Mouse (Mus musculus): ENCODE data around the gene Rasgrf2. TPM values are rescaled to one million over a fixed set of nuclear protein-coding genes. Genes with fewer than 3 reads are reported as not detected.

Rasgrf2 gene
- polyA plus RNA-seq, 1 experiment from 2014 or later, result 0.88 TPM

GRCm38 (mm10) chr13:92098484-92098883 is 33.0 kb downstream of the Rasgrf2 start:
- Histone ChIP-seq H3K9ac (no peak overlapping the region), H3K4me1 (no peaks in the 10 kb centered on the region), H3K36me3 (no peaks in the 10 kb centered on the region), H3K9me3 (replicated peaks) (no peaks in the 10 kb centered on the region), H3K27ac (no peak overlapping the region), H3K27me3 (no peaks in the 10 kb centered on the region), H3K4me2 (replicated peaks) (no peak overlapping the region), H3K4me3 (no peak overlapping the region)
- no peak for ATAC-seq (ENCODE audit: low FRiP score)
- WGBS, result 80% methylated on average over 7 of the region's 7 CpGs

- 0 out of 2 replicates have a peak, but pooled peaks cover 4% of the 10 kb centered on the region for H3K9me3 ChIP-seq (replicated peaks)
Measured at GRCm38 (mm10) chr13:92095131-92096090, 36.0 kb downstream of the Rasgrf2 start.

GRCm38 (mm10) chr13:92093712-92094290 is 37.7 kb downstream of the Rasgrf2 start:
- no peak overlapping the region for H3K4me3 ChIP-seq
- no peak overlapping the region for H3K27ac ChIP-seq
- 85% methylated on average over 6 of the region's 6 CpGs for WGBS
- H3K36me3 ChIP-seq, result no peaks in the 10 kb centered on the region
- H3K9ac ChIP-seq, result no peak overlapping the region
- no peak overlapping the region for H3K4me2 ChIP-seq (replicated peaks)
- no peak for ATAC-seq (ENCODE audit: low FRiP score)
- no peaks in the 10 kb centered on the region for H3K4me1 ChIP-seq
- no peaks in the 10 kb centered on the region for H3K27me3 ChIP-seq
- H3K9me3 ChIP-seq (replicated peaks), result 0 out of 2 replicates have a peak, but pooled peaks cover 4% of the 10 kb centered on the region

More at GRCm38 (mm10) chr13:92095131-92096090, 36.0 kb downstream of the Rasgrf2 start:
- Histone ChIP-seq H3K4me1 (no peaks in the 10 kb centered on the region), H3K27me3 (no peaks in the 10 kb centered on the region), H3K9ac (no peak overlapping the region), H3K27ac (no peak overlapping the region), H3K36me3 (no peaks in the 10 kb centered on the region), H3K4me3 (no peak overlapping the region), H3K4me2 (replicated peaks) (no peak overlapping the region)
- WGBS, result 67% methylated on average over 12 of the region's 12 CpGs
- no peak for ATAC-seq (ENCODE audit: low FRiP score)

DNA sequence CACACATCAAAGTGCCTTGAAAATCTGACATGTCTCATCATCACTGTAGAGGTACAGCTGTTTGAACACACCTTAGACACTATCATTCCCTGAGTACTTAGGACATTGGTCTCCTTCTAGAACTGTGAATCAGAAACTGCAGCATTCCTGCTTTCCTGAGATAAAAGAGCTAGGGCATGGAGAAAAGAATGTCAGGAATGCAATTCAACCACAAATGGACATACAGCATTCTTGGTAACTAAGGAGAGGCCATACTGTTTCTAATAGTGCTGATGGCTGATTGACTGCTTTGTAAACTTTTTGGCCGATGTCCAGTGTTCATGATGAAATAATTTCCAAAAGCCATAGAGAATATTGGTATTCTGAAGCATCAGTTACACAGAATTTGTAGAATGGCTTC is 58.3 kb downstream of the Rasgrf2 start:
- Histone ChIP-seq H3K4me1 (no peaks in the 10 kb centered on the region), H3K27ac (no peak overlapping the region), H3K9me3 (replicated peaks) (no peaks in the 10 kb centered on the region), H3K4me3 (no peak overlapping the region), H3K4me2 (replicated peaks) (no peak overlapping the region), H3K9ac (no peak overlapping the region), H3K36me3 (no peaks in the 10 kb centered on the region), H3K27me3 (no peaks in the 10 kb centered on the region)
- ATAC-seq (ENCODE audit: low FRiP score), result no peak
- 70% methylated on average over 1 of the region's 1 CpGs for WGBS

GRCm38 (mm10) chr13:92068651-92069050 is 62.8 kb downstream of the Rasgrf2 start:
- Histone ChIP-seq H3K27ac (no peak overlapping the region), H3K4me2 (replicated peaks) (no peak overlapping the region), H3K4me1 (no peaks in the 10 kb centered on the region), H3K9me3 (replicated peaks) (no peaks in the 10 kb centered on the region), H3K27me3 (no peaks in the 10 kb centered on the region), H3K36me3 (no peaks in the 10 kb centered on the region), H3K9ac (no peak overlapping the region), H3K4me3 (no peak overlapping the region)
- no peak for ATAC-seq (ENCODE audit: low FRiP score)

DNA sequence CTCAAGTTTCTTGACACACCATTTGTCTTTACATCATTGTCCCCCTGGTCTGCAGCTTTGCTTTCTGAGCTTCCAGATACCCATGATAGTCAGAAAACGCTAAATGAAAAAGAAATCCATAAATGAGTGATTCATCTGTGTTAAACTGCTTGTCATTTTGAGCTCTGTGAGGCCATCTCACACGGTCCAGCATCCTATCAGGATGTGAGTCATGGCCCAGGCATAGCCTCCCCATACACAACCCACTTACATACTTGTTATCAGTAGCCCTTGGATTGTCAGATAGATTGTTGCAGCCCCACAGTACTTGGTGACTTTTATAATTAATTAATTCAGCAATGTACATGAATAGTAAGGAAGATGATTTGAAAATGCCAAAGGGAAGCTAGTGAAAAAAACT is 63.6 kb downstream of the Rasgrf2 start:
- no peak overlapping the region for H3K9ac ChIP-seq
- no peak for ATAC-seq (ENCODE audit: low FRiP score)
- H3K27me3 ChIP-seq, result no peaks in the 10 kb centered on the region
- WGBS, result 79% methylated on average over 2 of the region's 2 CpGs
- no peak overlapping the region for H3K27ac ChIP-seq
- no peaks in the 10 kb centered on the region for H3K9me3 ChIP-seq (replicated peaks)
- no peak overlapping the region for H3K4me2 ChIP-seq (replicated peaks)
- H3K4me3 ChIP-seq, result no peak overlapping the region
- H3K4me1 ChIP-seq, result no peaks in the 10 kb centered on the region
- H3K36me3 ChIP-seq, result no peaks in the 10 kb centered on the region

- Histone ChIP-seq H3K4me2 (replicated peaks) (no peak overlapping the region), H3K27me3 (no peaks in the 10 kb centered on the region), H3K9ac (no peak overlapping the region), H3K27ac (no peak overlapping the region), H3K36me3 (no peaks in the 10 kb centered on the region), H3K4me3 (no peak overlapping the region), H3K9me3 (replicated peaks) (no peaks in the 10 kb centered on the region), H3K4me1 (no peaks in the 10 kb centered on the region)
- ATAC-seq (ENCODE audit: low FRiP score), result no peak
- 94% methylated on average over 12 of the region's 12 CpGs for WGBS
Measured at GRCm38 (mm10) chr13:92053748-92054147, 77.7 kb downstream of the Rasgrf2 start.

- 92% methylated on average over 3 of the region's 3 CpGs for WGBS
- no peak overlapping the region for H3K4me2 ChIP-seq (replicated peaks)
- no peak overlapping the region for H3K4me3 ChIP-seq
- no peaks in the 10 kb centered on the region for H3K9me3 ChIP-seq (replicated peaks)
- H3K27me3 ChIP-seq, result no peaks in the 10 kb centered on the region
- ATAC-seq (ENCODE audit: low FRiP score), result no peak
- no peak overlapping the region for H3K27ac ChIP-seq
- H3K36me3 ChIP-seq, result no peaks in the 10 kb centered on the region
- no peak overlapping the region for H3K9ac ChIP-seq
- H3K4me1 ChIP-seq, result no peaks in the 10 kb centered on the region
Measured at GRCm38 (mm10) chr13:92053001-92053400, 78.5 kb downstream of the Rasgrf2 start.

DNA sequence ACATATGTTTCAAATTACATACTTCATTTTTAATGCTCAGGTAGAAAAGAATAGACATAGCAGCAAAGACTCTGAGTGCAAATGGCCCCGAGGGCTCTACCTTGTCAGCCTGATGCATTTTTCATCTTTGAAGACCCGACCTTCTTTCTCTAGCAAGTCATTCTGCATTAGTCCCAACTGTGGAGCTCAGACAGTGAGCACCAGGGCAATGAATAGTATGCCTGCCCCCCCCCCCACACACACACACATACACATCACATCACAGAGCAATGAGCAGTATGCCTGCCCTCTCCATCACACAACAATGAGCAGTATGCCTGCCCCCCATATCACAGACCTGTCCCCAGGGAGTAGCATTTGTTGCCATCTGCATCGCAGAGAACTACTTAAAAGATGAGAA is 80.2 kb downstream of the Rasgrf2 start:
- Histone ChIP-seq H3K27me3 (no peaks in the 10 kb centered on the region), H3K9ac (no peak overlapping the region), H3K27ac (no peak overlapping the region), H3K36me3 (no peaks in the 10 kb centered on the region), H3K4me2 (replicated peaks) (no peak overlapping the region), H3K4me3 (no peak overlapping the region), H3K4me1 (no peaks in the 10 kb centered on the region), H3K9me3 (replicated peaks) (no peaks in the 10 kb centered on the region)
- 72% methylated on average over 3 of the region's 3 CpGs for WGBS
- no peak for ATAC-seq (ENCODE audit: low FRiP score)

GRCm38 (mm10) chr13:92041584-92042563 is 89.6 kb downstream of the Rasgrf2 start:
- peaks cover 10% of the 10 kb centered on the region for H3K4me1 ChIP-seq
- no peak overlapping the region for H3K4me3 ChIP-seq
- no peaks in the 10 kb centered on the region for H3K36me3 ChIP-seq
- 39% methylated on average over 8 of the region's 8 CpGs for WGBS
- H3K9ac ChIP-seq, result no peak overlapping the region
- ATAC-seq (ENCODE audit: low FRiP score), result peak; percentile 63
- no peaks in the 10 kb centered on the region for H3K27me3 ChIP-seq
- peak overlapping the region; percentile 30; the same call in 1 of the 2 replicates for H3K27ac ChIP-seq
- H3K4me2 ChIP-seq (replicated peaks), result no peak overlapping the region
- no peaks in the 10 kb centered on the region for H3K9me3 ChIP-seq (replicated peaks)

DNA sequence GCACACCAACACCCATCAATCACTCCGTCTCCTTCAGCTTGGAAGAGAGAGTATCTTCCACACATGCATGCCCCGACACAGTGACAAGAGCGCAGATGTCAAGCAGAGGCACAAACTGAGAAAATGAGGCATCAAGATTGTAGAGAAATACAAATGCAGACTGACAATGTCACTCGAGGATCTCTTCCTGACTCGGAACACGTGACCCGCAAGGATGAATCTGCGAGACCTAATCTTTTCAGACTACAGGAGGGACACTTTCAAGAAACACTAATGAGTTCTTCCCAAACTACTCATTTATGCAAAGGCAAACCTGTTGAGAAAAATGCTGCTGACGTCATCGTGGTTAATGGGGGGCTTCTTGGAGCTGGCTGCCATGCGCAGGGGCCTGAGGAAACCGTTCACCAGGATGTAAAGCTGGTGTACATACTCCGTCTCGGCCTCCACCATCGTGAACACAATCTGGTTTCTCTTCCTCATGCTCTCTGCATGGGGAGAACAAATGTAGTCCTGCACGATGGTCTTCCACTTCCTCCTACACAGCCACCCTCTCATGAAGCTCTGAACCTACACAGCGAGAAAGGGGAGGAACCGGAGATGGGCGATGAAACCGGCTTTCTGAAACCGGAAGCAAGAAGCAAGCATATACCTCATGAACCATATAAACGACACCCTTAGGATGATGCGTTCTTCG is 100.9 kb downstream of the Rasgrf2 start:
- Histone ChIP-seq H3K4me2 (replicated peaks) (no peak overlapping the region), H3K4me3 (no peak overlapping the region), H3K9ac (no peak overlapping the region), H3K36me3 (no peaks in the 10 kb centered on the region), H3K27me3 (no peaks in the 10 kb centered on the region), H3K9me3 (replicated peaks) (no peaks in the 10 kb centered on the region), H3K27ac (no peak overlapping the region), H3K4me1 (no peaks in the 10 kb centered on the region)
- ATAC-seq (ENCODE audit: low FRiP score), result no peak
- WGBS, result 92% methylated on average over 24 of the region's 24 CpGs

Data from hindbrain, embryonic 12.5 days (tissue).